Mouse (Mus musculus) lung, postnatal 0 days (tissue): Measurements from ENCODE around the gene Arhgap25. TPM values are rescaled to one million over a fixed set of nuclear protein-coding genes. Genes with fewer than 3 reads are reported as not detected.
"Not testable (repeated sequence)": the region's sequence is repeated elsewhere in the genome, so short reads cannot be mapped to it uniquely, and the experiment has no call there.

Source experiments
- ATAC-seq: fragments of 200-750 bp; cut with Nextera tagmentation; 2 replicates; pipeline ENCODE4 v1.8.0; 2017; ENCODE audit warnings: moderate library complexity
- DNase-seq: peaks from one replicate; pipeline ENCODE4 v3.0.0-alpha.2; 2016; ENCODE audit warnings: low spot score
- H3K27ac ChIP-seq: fragments of 300-500 bp; sonication (generic); 2 replicates; pipeline ENCODE4 v1.5.1; 2014; ENCODE audit warnings: antibody characterized with exemption, mild to moderate bottlenecking, low read length, mixed read lengths
- H3K27me3 ChIP-seq: fragments of 300-500 bp; sonication (generic); replicated peaks from 2 replicates; pipeline ENCODE4 v1.6.1; 2014; ENCODE audit warnings: low read length, mixed read lengths; ENCODE audit not compliant: insufficient read depth
- H3K36me3 ChIP-seq: fragments of 300-500 bp; sonication (generic); 2 replicates; pipeline ENCODE4 v1.6.1; 2014; ENCODE audit warnings: low read length, mixed read lengths; ENCODE audit not compliant: insufficient read depth
- H3K4me1 ChIP-seq: fragments of 300-500 bp; sonication (generic); 2 replicates; pipeline ENCODE4 v1.6.1; 2014; ENCODE audit warnings: antibody characterized with exemption, low read depth, low read length, mixed read lengths; ENCODE audit not compliant: insufficient read depth
- H3K4me2 ChIP-seq: fragments of 300-500 bp; sonication (generic); replicated peaks from 2 replicates; pipeline ENCODE4 v1.6.1; 2014; ENCODE audit warnings: low read depth, mild to moderate bottlenecking, low read length, moderate library complexity, mixed read lengths
- H3K4me3 ChIP-seq: fragments of 300-500 bp; sonication (generic); 2 replicates; pipeline ENCODE4 v1.5.1; 2014; ENCODE audit warnings: low read depth, low read length
- H3K9ac ChIP-seq: fragments of 300-500 bp; sonication (generic); replicated peaks from 2 replicates; pipeline ENCODE4 v1.6.1; 2014; ENCODE audit warnings: low read depth, mild to moderate bottlenecking
- H3K9me3 ChIP-seq: fragments of 300-500 bp; sonication (generic); 2 replicates; pipeline ENCODE4 v1.6.1; 2016; ENCODE audit warnings: low read length, mixed read lengths
- CTCF ChIP-seq: IDR thresholded peaks from 2 replicates; pipeline ENCODE4 v1.5.1; 2016; ENCODE audit warnings: antibody characterized with exemption, mild to moderate bottlenecking
- EP300 ChIP-seq: IDR thresholded peaks from 2 replicates; pipeline ENCODE4 v1.6.1; 2016; ENCODE audit warnings: antibody characterized with exemption, mild to moderate bottlenecking, control low read depth
- WGBS: fragments of 180-500 bp; shearing (Covaris S2); extraction: QIAGEN DNeasy Blood & Tissue Kit; methylation state at CpG from one replicate; pipeline ENCODE4 v1.1.7; 2014; 5-methylcytosine and 5-hydroxymethylcytosine counted together
- polyA plus RNA-seq: library from polyadenylated mRNA; unstranded; fragments of >200 nt; fragmentation: Nextera tagmentation; extraction: Ambion mirVana; gene quantifications from 2 replicates; pipeline ENCODE4 v1.2.1, GENCODE M21; 2015

Gene Arhgap25
- polyA plus RNA-seq, 1 experiment from 2014 or later: 9.9 TPM

DNA sequence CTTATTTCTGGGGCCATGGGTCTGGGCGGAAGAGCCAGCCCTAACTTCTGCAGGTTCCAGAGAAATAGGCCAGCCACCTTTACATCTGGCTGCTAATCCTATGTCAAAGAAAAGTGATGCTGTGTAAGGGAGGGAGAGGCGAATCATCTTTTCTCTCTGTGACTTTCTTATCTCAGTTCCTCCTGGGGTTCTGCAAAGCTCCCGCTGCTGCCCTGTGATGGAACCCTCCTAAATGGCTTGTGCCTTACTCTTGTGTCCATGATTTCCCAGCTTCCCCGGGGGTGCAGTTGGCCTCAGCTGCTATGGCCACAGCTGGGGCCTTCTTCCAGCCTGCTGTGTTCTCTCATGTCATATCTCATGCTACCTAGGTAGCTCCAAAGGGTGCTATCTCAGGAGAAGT is 5.7 kb downstream of the Arhgap25 start:
- Histone ChIP-seq H3K9ac (no peak overlapping the region), H3K9me3 (no peaks in the 10 kb centered on the region), H3K27me3 (no peaks in the 10 kb centered on the region), H3K4me2 (no peak overlapping the region), H3K4me1 (no peaks in the 10 kb centered on the region), H3K36me3 (no peaks in the 10 kb centered on the region), H3K27ac (no peak overlapping the region), H3K4me3 (no peak overlapping the region)
- DNase-seq: no peak
- no peak for ATAC-seq
- WGBS: 72% methylated on average over 4 of the region's 4 CpGs
- TF ChIP-seq CTCF (no peak), EP300 (no peak)

DNA sequence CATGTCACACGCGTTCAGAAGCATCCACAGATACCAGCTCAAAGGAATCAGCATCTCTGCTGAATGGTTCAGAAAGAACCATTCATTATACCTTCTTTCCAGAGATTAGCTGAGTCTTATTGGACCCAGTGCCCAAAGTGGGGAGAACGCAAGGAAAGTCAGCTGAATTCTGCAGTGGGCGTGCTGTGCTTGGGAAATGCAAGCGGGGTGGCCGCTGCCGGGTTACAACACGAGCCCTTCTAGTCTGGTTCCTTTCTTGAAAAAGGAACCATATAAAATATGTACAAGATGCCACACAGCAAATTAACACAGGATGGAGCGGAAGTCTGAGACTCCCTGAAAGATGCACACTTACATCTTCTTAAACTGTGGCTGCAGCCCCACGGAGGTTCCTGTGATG is 7.9 kb downstream of the Arhgap25 start:
- ATAC-seq: no peak
- 84% methylated on average over 10 of the region's 10 CpGs for WGBS

DNA sequence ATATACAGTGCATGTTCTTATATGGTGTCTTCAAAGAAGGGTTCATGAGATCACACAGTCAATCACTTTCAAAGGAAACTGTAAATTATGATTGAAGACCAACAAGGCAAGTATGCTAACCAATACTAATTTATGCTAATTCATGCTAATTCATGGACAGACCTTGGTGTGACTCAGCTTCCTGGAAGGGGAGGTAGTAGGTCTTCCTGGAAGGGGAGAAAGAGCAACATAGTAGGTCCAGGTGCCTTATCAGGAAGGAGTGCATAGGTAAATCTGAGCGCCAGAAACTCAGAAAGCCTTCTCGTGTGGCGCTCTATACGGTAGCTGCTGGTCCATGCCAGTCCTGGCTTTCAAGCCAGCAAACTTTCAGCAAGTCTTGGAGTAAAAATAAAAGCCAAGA is 8.8 kb downstream of the Arhgap25 start:
- no peak for ATAC-seq

More for the DNA sequence above, 7.9 kb downstream of the Arhgap25 start:
- Histone ChIP-seq H3K4me3 (no peak overlapping the region), H3K9ac (no peak overlapping the region), H3K4me1 (no peaks in the 10 kb centered on the region), H3K36me3 (no peaks in the 10 kb centered on the region), H3K27ac (no peak overlapping the region), H3K9me3 (no peaks in the 10 kb centered on the region), H3K27me3 (no peaks in the 10 kb centered on the region), H3K4me2 (no peak overlapping the region)
- no peak for DNase-seq
- TF ChIP-seq EP300: no peak
- no peak for TF ChIP-seq CTCF

GRCm38 (mm10) chr6:87523736-87524135 is 9.3 kb downstream of the Arhgap25 start:
- WGBS: 56% methylated on average over 7 of the region's 7 CpGs
- Histone ChIP-seq H3K36me3 (no peaks in the 10 kb centered on the region), H3K27me3 (no peaks in the 10 kb centered on the region), H3K4me2 (no peak overlapping the region), H3K4me3 (no peak overlapping the region), H3K9ac (no peak overlapping the region), H3K4me1 (no peaks in the 10 kb centered on the region), H3K9me3 (no peaks in the 10 kb centered on the region), H3K27ac (no peak overlapping the region)
- no peak for ATAC-seq
- TF ChIP-seq EP300 (no peak), CTCF (no peak)
- DNase-seq: no peak

More for the DNA sequence above, 8.8 kb downstream of the Arhgap25 start:
- TF ChIP-seq CTCF (no peak), EP300 (no peak)
- no peak overlapping the region for H3K4me2 ChIP-seq
- H3K9me3 ChIP-seq: no peaks in the 10 kb centered on the region
- H3K36me3 ChIP-seq: no peaks in the 10 kb centered on the region
- no peak overlapping the region for H3K9ac ChIP-seq
- no peaks in the 10 kb centered on the region for H3K27me3 ChIP-seq
- no peak overlapping the region for H3K4me3 ChIP-seq
- H3K4me1 ChIP-seq: no peaks in the 10 kb centered on the region
- DNase-seq: no peak
- no peak overlapping the region for H3K27ac ChIP-seq
- 97% methylated on average over 4 of the region's 4 CpGs for WGBS

- no peak overlapping the region for H3K27ac ChIP-seq
- H3K36me3 ChIP-seq: no peaks in the 10 kb centered on the region
- H3K9me3 ChIP-seq: no peaks in the 10 kb centered on the region
- H3K4me1 ChIP-seq: no peaks in the 10 kb centered on the region
- H3K4me2 ChIP-seq: no peak overlapping the region
- no peak for DNase-seq
- no peak for ATAC-seq
- H3K9ac ChIP-seq: no peak overlapping the region
- no peak for TF ChIP-seq CTCF
- no peak for TF ChIP-seq EP300
- 66% methylated on average over 2 of the region's 2 CpGs for WGBS
- H3K27me3 ChIP-seq: no peaks in the 10 kb centered on the region
- H3K4me3 ChIP-seq: no peak overlapping the region
Observed at GRCm38 (mm10) chr6:87523085-87523484, 10.0 kb downstream of the Arhgap25 start.

- ATAC-seq (no peak), DNase-seq (peak; percentile 61)
- no peak overlapping the region for H3K4me2 ChIP-seq
- H3K36me3 ChIP-seq: no peaks in the 10 kb centered on the region
- H3K4me3 ChIP-seq: no peak overlapping the region
- H3K27me3 ChIP-seq: no peaks in the 10 kb centered on the region
- WGBS: 14% methylated on average over 3 of the region's 3 CpGs
- no peak overlapping the region for H3K9ac ChIP-seq
- H3K9me3 ChIP-seq: no peaks in the 10 kb centered on the region
- TF ChIP-seq EP300: no peak
- peak; percentile 83 for TF ChIP-seq CTCF
- H3K4me1 ChIP-seq: no peaks in the 10 kb centered on the region
- no peak overlapping the region for H3K27ac ChIP-seq
Observed at GRCm38 (mm10) chr6:87522236-87522635, 10.8 kb downstream of the Arhgap25 start.

- H3K4me1 ChIP-seq, H3K4me3 ChIP-seq, H3K4me2 ChIP-seq, H3K27ac ChIP-seq, H3K9me3 ChIP-seq, H3K27me3 ChIP-seq, H3K36me3 ChIP-seq, ATAC-seq, H3K9ac ChIP-seq, DNase-seq: not testable (repeated sequence)
- WGBS: 87% methylated on average over 6 of the region's 6 CpGs
Observed at GRCm38 (mm10) chr6:87521705-87522104, 11.4 kb downstream of the Arhgap25 start.
